Mouse (Mus musculus) liver, adult 2 months (tissue): Measurements from ENCODE around the gene Ednrb. TPM values are rescaled to one million over a fixed set of nuclear protein-coding genes. Genes with fewer than 3 reads are reported as not detected.

ENCODE experiments used
- DNase-seq: peaks from one replicate; pipeline ENCODE4 v3.0.0-alpha.2; 2011; ENCODE audit warnings: low read depth, low spot score; ENCODE audit errors: extremely low read depth
- H3K27ac ChIP-seq: fragments of 200-500 bp; replicated peaks from 2 replicates; pipeline ENCODE4 v1.5.1; 2012; ENCODE audit warnings: low read depth, mild to moderate bottlenecking, control low read depth, inconsistent platforms, low read length; ENCODE audit not compliant: insufficient read depth
- H3K27me3 ChIP-seq: fragments of 200-500 bp; 2 replicates; pipeline ENCODE4 v1.6.1; 2012; ENCODE audit warnings: mild to moderate bottlenecking, moderate library complexity, low read length, inconsistent platforms; ENCODE audit not compliant: control insufficient read depth, insufficient read depth
- H3K36me3 ChIP-seq: fragments of 200-500 bp; 2 replicates; pipeline ENCODE4 v1.6.1; 2012; ENCODE audit warnings: low read length, inconsistent platforms; ENCODE audit not compliant: control insufficient read depth, insufficient read depth
- H3K4me1 ChIP-seq: fragments of 200-500 bp; 2 replicates; pipeline ENCODE4 v1.6.1; 2011; ENCODE audit warnings: low read length; ENCODE audit not compliant: control insufficient read depth, insufficient read depth
- H3K4me3 ChIP-seq: fragments of 200-500 bp; 2 replicates; pipeline ENCODE4 v1.5.1; 2011; ENCODE audit warnings: low read depth, mild to moderate bottlenecking, control low read depth, low read length, moderate library complexity; ENCODE audit not compliant: insufficient read depth
- H3K79me2 ChIP-seq: fragments of 200-500 bp; 2 replicates; pipeline ENCODE4 v1.6.1; 2012; ENCODE audit warnings: inconsistent platforms, mild to moderate bottlenecking, low read length, moderate library complexity; ENCODE audit not compliant: control insufficient read depth, insufficient read depth
- H3K9ac ChIP-seq: fragments of 200-500 bp; 2 replicates; pipeline ENCODE4 v1.6.1; 2012; ENCODE audit warnings: low read depth, mild to moderate bottlenecking, control low read depth, inconsistent platforms, low read length
- CTCF ChIP-seq: fragments of 200-500 bp; IDR thresholded peaks from 2 replicates; pipeline ENCODE4 v1.5.1; 2011; ENCODE audit warnings: low read depth, low read length, control low read depth
- POLR2A ChIP-seq: fragments of 200-500 bp; IDR thresholded peaks from 2 replicates; pipeline ENCODE4 v1.6.1; 2011; ENCODE audit warnings: low read length, control low read depth; ENCODE audit not compliant: insufficient read depth; ENCODE audit errors: extremely low read depth
- WGBS: fragments of 180-500 bp; shearing (Covaris S2); methylation state at CpG from one replicate; pipeline ENCODE4 v1.1.7; 2018; 5-methylcytosine and 5-hydroxymethylcytosine counted together
- polyA plus RNA-seq: library from polyadenylated mRNA; depleted of rRNA; stranded (reverse); fragments of >200 nt; gene quantifications from 2 replicates; pipeline ENCODE4 v1.2.3, GENCODE M21; 2012
- total RNA-seq: library from RNA; depleted of rRNA; stranded (reverse); fragments of >200 nt; gene quantifications from 2 replicates; pipeline ENCODE4 v1.2.3, GENCODE M21; 2014

Gene Ednrb
- total and polyA plus RNA-seq, 2 experiments = 2.8 to 12.0 TPM

DNA sequence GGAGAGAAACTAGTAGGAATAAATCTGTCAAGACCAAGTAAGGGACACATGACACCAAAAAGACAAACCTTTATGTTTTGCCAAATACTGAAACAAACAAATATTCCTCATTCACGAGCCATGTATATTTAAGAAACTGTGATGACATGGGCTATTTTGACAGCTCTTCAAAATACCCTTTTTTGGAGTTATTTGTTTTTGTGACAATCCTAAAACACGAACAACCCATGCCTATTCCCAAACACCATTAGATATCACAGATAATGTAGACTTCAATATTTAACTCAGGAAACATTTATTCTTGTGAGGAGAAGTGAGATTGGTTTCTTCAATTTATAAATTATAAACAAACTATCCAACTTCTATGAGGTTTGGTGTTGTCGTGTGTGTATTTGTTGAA is 32.4 kb upstream of the Ednrb start:
- Histone ChIP-seq H3K9ac (no peak overlapping the region), H3K4me1 (no peaks in the 10 kb centered on the region), H3K79me2 (no peaks in the 10 kb centered on the region), H3K36me3 (no peaks in the 10 kb centered on the region), H3K27me3 (no peaks in the 10 kb centered on the region), H3K4me3 (no peak overlapping the region), H3K27ac (no peak overlapping the region)
- DNase-seq = no peak
- TF ChIP-seq POLR2A (no peak), CTCF (no peak)
- WGBS = 76% methylated on average over 3 of the region's 3 CpGs

DNA sequence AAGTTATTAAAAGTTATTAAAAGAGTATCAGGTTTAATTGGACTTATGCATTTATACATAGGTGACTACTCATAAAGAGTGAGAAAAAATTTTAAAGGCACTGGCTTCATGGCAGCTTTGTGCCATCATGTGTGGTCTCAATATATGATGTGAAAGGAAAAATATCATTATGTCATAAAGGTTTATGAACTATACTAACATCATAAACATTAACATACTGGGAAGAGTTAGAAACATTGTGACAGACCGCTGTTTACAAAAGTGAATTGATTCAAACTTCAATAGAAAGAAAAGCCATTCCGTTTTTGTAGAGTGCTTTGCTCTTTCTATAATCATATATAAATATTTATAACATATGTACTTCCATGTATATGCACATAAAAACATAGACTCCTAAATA is 22.4 kb upstream of the Ednrb start:
- H3K27ac ChIP-seq = no peak overlapping the region
- 84% methylated on average over 2 of the region's 2 CpGs for WGBS
- H3K36me3 ChIP-seq = no peaks in the 10 kb centered on the region
- TF ChIP-seq CTCF = no peak
- no peak for TF ChIP-seq POLR2A
- no peaks in the 10 kb centered on the region for H3K27me3 ChIP-seq
- no peaks in the 10 kb centered on the region for H3K79me2 ChIP-seq
- H3K4me3 ChIP-seq = no peak overlapping the region
- no peak for DNase-seq
- no peak overlapping the region for H3K9ac ChIP-seq
- H3K4me1 ChIP-seq = no peaks in the 10 kb centered on the region

DNA sequence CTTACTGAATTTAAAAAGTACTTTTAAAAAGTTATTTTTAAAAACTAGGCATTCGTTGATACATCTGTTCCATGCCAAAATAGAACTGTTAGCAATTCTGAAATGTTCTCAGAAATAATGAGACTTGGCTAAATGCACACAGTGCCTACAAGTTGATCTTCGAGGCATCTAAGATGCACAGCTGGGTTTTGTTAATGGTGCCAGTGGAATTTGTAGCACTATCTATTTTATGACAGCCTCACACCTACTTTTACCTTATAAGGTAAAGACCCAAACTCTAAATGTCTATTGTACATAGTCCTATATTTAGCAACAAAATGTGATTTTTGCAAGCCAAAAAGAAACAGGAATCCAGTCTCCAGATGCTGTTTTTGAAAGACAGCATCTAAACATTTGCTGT is 21.0 kb upstream of the Ednrb start:
- Histone ChIP-seq H3K4me3 (no peak overlapping the region), H3K27ac (no peak overlapping the region), H3K9ac (no peak overlapping the region), H3K4me1 (no peaks in the 10 kb centered on the region), H3K79me2 (no peaks in the 10 kb centered on the region), H3K27me3 (no peaks in the 10 kb centered on the region), H3K36me3 (no peaks in the 10 kb centered on the region)
- TF ChIP-seq POLR2A (no peak), CTCF (no peak)
- DNase-seq = no peak
- 77% methylated on average over 2 of the region's 2 CpGs for WGBS

DNA sequence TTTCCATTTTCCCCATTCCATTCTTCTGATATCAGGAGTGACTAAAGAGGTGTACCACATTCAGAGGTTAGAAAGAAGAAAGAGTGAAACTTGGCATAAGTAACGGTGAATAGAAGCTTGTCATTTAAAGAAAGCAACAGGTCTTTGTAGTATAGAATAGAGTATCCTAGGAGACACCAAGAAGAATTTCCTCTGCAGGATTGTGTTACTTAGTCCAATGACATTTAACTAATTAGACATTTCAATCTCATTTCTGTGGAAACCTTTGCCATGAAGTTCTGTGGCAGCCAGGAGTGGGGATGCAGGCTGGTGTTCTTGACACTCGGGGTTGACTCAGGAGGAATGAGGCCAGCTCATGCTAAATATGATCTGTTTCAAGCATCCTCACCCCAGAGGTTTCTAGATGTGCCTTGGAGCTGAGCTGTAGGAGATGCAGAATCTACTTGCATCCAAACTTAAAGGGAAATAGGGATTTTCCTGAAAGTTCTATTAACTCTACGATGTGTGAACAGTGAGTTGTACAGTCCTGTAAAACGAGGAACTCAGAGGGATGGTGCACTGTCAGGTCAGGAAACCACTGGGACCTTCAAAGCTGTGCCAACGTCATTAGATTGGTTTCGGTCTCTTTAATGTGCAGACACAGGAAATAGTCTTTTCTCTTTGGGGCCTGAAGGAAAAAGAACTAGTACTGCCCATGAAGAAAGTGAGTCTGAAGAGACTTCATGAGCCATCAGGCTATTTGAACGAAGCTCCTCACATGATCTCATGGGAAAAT is 6.1 kb upstream of the Ednrb start:
- Histone ChIP-seq H3K9ac (no peak overlapping the region), H3K27ac (no peak overlapping the region), H3K4me3 (no peak overlapping the region), H3K79me2 (no peaks in the 10 kb centered on the region), H3K4me1 (no peaks in the 10 kb centered on the region), H3K36me3 (no peaks in the 10 kb centered on the region), H3K27me3 (no peaks in the 10 kb centered on the region)
- no peak for DNase-seq
- no peak for TF ChIP-seq POLR2A
- TF ChIP-seq CTCF = no peak
- 77% methylated on average over 7 of the region's 7 CpGs for WGBS

DNA sequence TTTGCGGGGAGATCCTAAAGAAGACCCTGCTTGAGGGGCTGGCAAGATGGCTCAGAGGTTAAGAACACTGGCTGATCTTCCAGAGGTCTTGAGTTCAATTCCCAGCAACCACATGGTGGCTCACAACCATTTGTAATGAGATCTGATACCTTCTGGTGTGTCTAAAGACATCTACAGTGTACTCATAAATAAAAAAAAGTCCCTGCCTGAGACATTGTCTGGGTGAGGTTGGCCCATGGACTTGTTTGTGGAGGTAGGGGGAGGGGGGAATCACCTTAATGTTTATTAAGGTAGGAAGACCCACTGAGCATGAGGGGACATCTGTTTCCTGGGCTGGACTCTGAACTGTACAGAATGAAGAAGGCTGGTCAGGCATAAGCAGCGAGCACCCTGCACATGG is 1.5 kb upstream of the Ednrb start:
- Histone ChIP-seq H3K27me3 (no peaks in the 10 kb centered on the region), H3K4me1 (no peaks in the 10 kb centered on the region), H3K9ac (no peak overlapping the region), H3K36me3 (no peaks in the 10 kb centered on the region), H3K4me3 (no peak overlapping the region), H3K79me2 (no peaks in the 10 kb centered on the region), H3K27ac (no peak overlapping the region)
- no peak for TF ChIP-seq CTCF
- WGBS = 91% methylated on average over 2 of the region's 2 CpGs
- DNase-seq = no peak

DNA sequence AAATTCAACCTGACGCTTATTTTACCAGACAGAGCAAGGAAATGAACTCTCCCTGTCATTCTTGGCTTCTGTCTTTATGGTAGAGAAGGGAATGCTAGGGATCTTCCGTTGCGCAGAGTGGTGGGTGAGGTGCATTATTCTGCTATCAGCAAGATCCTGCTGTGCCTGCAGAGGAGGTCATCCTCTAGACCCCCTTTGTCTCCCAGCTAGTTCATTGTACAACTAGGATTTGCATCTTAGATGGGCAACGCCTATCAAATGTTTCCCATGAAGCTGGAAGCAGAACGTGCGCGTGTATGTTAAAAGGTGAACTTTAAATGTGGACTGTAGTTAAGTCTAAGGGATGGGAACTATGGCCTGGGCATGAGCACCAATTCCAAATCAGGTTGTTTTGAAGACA is 742 bp upstream of the Ednrb start:
- no peak overlapping the region for H3K4me3 ChIP-seq
- H3K27me3 ChIP-seq = no peaks in the 10 kb centered on the region
- no peak for TF ChIP-seq POLR2A
- no peak for TF ChIP-seq CTCF
- no peaks in the 10 kb centered on the region for H3K79me2 ChIP-seq
- no peaks in the 10 kb centered on the region for H3K36me3 ChIP-seq
- H3K4me1 ChIP-seq = no peaks in the 10 kb centered on the region
- H3K9ac ChIP-seq = no peak overlapping the region
- no peak overlapping the region for H3K27ac ChIP-seq
- WGBS = 84% methylated on average over 7 of the region's 7 CpGs
- no peak for DNase-seq
